Mouse (Mus musculus): ENCODE results near the gene Zfp454.

GRCm38 (mm10) chr11:50887390-50888128, at the start of gene Zfp454:
- TF ChIP-seq FLI1 (IDR thresholded peaks at IDR 0.05; ENCODE audit: low read length) (no peak), GATA1 (IDR thresholded peaks at IDR 0.05; ENCODE audit: borderline replicate concordance, low read length) (no peak)
